Mouse (Mus musculus) activated CD4-positive, CD25-positive, alpha-beta regulatory T cell, adult 4 months (primary cell): Measurements from ENCODE around the gene Spp1. TPM values are rescaled to one million over a fixed set of nuclear protein-coding genes. Genes with fewer than 3 reads are reported as not detected.

Experiments
- polyA plus RNA-seq, 2 experiments: library from polyadenylated mRNA; unstranded; fragments of 100-300 nt; shearing (Covaris generic); gene quantifications; one replicate each; pipeline ENCODE4 v1.2.1; 2017

The Spp1 gene
- polyA plus RNA-seq, 2 experiments from 2014 or later = 0.93 to 0.94 TPM

Other genes with a start within 250 kb of the Spp1 start
- not detected for gene Dmp1, start 232.5 kb upstream of the Spp1 start, polyA plus RNA-seq
- gene Ibsp, start 135.9 kb upstream of the Spp1 start, polyA plus RNA-seq = not detected
- not detected for gene Mepe, start 109.8 kb upstream of the Spp1 start, polyA plus RNA-seq
- under 1 TPM in 1 of 2 experiments, not detected in 1; 0.11 TPM for gene Pkd2, start 24.3 kb downstream of the Spp1 start, polyA plus RNA-seq
- gene BC005561, start 73.2 kb downstream of the Spp1 start, polyA plus RNA-seq = 1 to 10 TPM; 2.4 to 3.0 TPM